In the genomic region with DNA sequence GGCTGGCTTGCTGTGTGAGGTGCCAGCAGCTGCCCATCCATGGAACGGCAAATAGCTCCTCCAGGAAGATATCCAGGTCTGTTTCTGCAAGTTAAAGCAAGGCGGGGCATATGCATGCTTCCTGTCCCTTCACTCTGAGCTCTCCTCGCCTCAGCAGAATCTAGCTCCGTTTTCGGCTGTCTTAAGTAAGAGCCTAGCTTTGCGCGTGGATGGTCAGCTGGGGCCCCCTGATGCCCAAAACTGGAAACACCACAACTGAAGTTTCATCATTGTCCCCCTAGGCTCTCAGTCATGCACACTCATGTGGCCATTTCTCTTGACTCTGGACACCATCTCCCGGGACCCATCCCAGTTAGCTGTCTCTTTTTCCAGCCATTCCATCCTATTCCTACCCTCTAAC, we compare ENCODE assay signal across 8 mouse cellular contexts. TPM values are rescaled to one million over a fixed set of nuclear protein-coding genes. Genes with fewer than 3 reads are reported as not detected.
DNase-seq lines count a peak whose midpoint lies in the region; ATAC-seq lines count a peak whose summit lies in the region.

No protein-coding gene starts in this region.

- DNase-seq in cerebellum, adult 18-20 months = peak; percentile 7 to 28
- DNase-seq in cerebellum, adult 9-11 months = no peak
- peak; percentile 41 for DNase-seq in 416B (ENCODE audit: low read depth)
- DNase-seq in heart, postnatal 10 days = peak; percentile 27 to 53
- peak; percentile 65 to 84 for DNase-seq in left cerebral cortex, postnatal 25 days (ENCODE audit: low spot score in 2 of 2)
- no peak for DNase-seq in spleen, adult 12 weeks (ENCODE audit: low spot score)

- no peak overlapping the region for H3K27ac ChIP-seq in midbrain, embryonic 16.5 days (ENCODE audit: low read length)

- intact Hi-C loops in heart, postnatal 10 days (cut with DNase I) = loop anchor here (2.0 to 5.0 kb wide), 2 partner anchors 249 to 275 kb away; partner anchors contain the start of gene Snorc
- intact Hi-C loops in left cerebral cortex, postnatal 25 days (cut with DNase I) = loop anchor here (5.0 kb wide), 2 partner anchors 119 to 214 kb away; partner anchors contain the start of gene Neu2

- H3K4me1 ChIP-seq in midbrain, embryonic 16.5 days (ENCODE audit: control insufficient read depth, insufficient read depth, low read length) = no peaks in the 10 kb centered on the region

- H3K36me3 ChIP-seq in midbrain, embryonic 16.5 days (ENCODE audit: control insufficient read depth, insufficient read depth, low read length) = no peaks in the 10 kb centered on the region

- peak; percentile 46; the same call in 1 of the 2 replicates for ATAC-seq in common myeloid progenitor, adult 5-6 weeks (replicated peaks; ENCODE audit: low read depth, poor library complexity, severe bottlenecking)
- ATAC-seq in midbrain, embryonic 16.5 days = peak; percentile 66; the same call in 1 of the 2 replicates

- 35% methylated on average over 8 of the region's 8 CpGs for whole genome bisulfite sequencing in midbrain, embryonic 16.5 days

- no peak overlapping the region for H3K9ac ChIP-seq in midbrain, embryonic 16.5 days (ENCODE audit: low read depth, low read length)

- H3K9me3 ChIP-seq in midbrain, embryonic 16.5 days (replicated peaks; ENCODE audit: control insufficient read depth, low read length, poor library complexity, severe bottlenecking) = no peaks in the 10 kb centered on the region

- no peaks in the 10 kb centered on the region for H3K27me3 ChIP-seq in midbrain, embryonic 16.5 days (ENCODE audit: control insufficient read depth, insufficient read depth, low read depth, low read length)

- H3K4me3 ChIP-seq in midbrain, embryonic 16.5 days (ENCODE audit: low read depth, low read length) = no peak overlapping the region

- H3K4me2 ChIP-seq in midbrain, embryonic 16.5 days (ENCODE audit: low read length) = no peak overlapping the region

RNA-seq across cellular contexts. Expression of gene Atg16l1, which starts 34.3 kb away (rescaled TPM):
- total RNA-seq in common myeloid progenitor, adult 5-6 weeks (2017) = 60.4 and 61.7 TPM in 2 replicates
- 10 to 100 TPM; 25.6 to 27.9 TPM for total RNA-seq in heart, postnatal 10 days (2021)
- 10 to 100 TPM; 61.7 to 65.2 TPM for total RNA-seq in left cerebral cortex, postnatal 25 days (2021)
- 79.9 and 88.5 TPM in 2 replicates for polyA plus RNA-seq in midbrain, embryonic 16.5 days (2015; fragmentation: Nextera tagmentation; extraction: Ambion mirVana)

Comparison
In these comparisons a context has a peak if more than half of its experiments do, and no peak if none do; other contexts are left out.
1. DNase-seq: peak in cerebellum, adult 18-20 months (2 of 2), 416B (single experiment), heart, postnatal 10 days (2 of 2) and left cerebral cortex, postnatal 25 days (2 of 2); none in cerebellum, adult 9-11 months (single experiment) and spleen, adult 12 weeks (single experiment).